Mouse (Mus musculus): ENCODE results near the gene Mgst3.

GRCm38 (mm10) chr1:167337463-167338095, 56.1 kb downstream of the Mgst3 start:
- TF ChIP-seq CTCF (conservative IDR thresholded peaks at IDR 0.05; ENCODE audit: insufficient read depth, insufficient read length, low read depth, low read length) (peak; percentile 88), POLR2A (IDR thresholded peaks at IDR 0.05; ENCODE audit: low read depth, low read length) (no peak)

Data from kidney, adult 2 months (tissue).